Mouse (Mus musculus) 3134 (cell line): ENCODE results near the gene Tamm41.

Source experiments
- DNase-seq: peaks from one replicate; pipeline ENCODE4 v3.0.0-alpha.2; 2011; ENCODE audit warnings: low spot score; ENCODE audit not compliant: insufficient read length; ENCODE audit errors: extremely low read depth

The Tamm41 gene

GRCm38 (mm10) chr6:115037103-115038094 lies at the start of gene Tamm41:
TSS of gene Tamm41 (minus strand) at chr6:115037876.
- peak; percentile 96 for DNase-seq

GRCm38 (mm10) chr6:115085274-115085841 lies 47.7 kb upstream of the Tamm41 start:
- DNase-seq, result no peak

GRCm38 (mm10) chr6:115076781-115077575 lies 39.3 kb upstream of the Tamm41 start:
- no peak for DNase-seq

GRCm38 (mm10) chr6:115072024-115072423 lies 34.3 kb upstream of the Tamm41 start:
- no peak for DNase-seq

- DNase-seq, result no peak
These were observed 27.9 kb upstream of the Tamm41 start for GRCm38 (mm10) chr6:115065411-115066241.

- DNase-seq, result no peak
These were observed 25.1 kb upstream of the Tamm41 start for GRCm38 (mm10) chr6:115062605-115063350.

GRCm38 (mm10) chr6:115059227-115059626 lies 21.6 kb upstream of the Tamm41 start:
- DNase-seq, result no peak

- no peak for DNase-seq
These were observed 19.0 kb upstream of the Tamm41 start for GRCm38 (mm10) chr6:115056699-115057098.

- DNase-seq, result no peak
These were observed 17.8 kb upstream of the Tamm41 start for GRCm38 (mm10) chr6:115055440-115055839.

- no peak for DNase-seq
These were observed 14.0 kb upstream of the Tamm41 start for GRCm38 (mm10) chr6:115051586-115052197.

- no peak for DNase-seq
These were observed 11.3 kb upstream of the Tamm41 start for GRCm38 (mm10) chr6:115049015-115049414.

GRCm38 (mm10) chr6:115047816-115048215 lies 10.1 kb upstream of the Tamm41 start:
- no peak for DNase-seq

GRCm38 (mm10) chr6:115046064-115046463 lies 8.4 kb upstream of the Tamm41 start:
- DNase-seq, result no peak

- DNase-seq, result peak; percentile 39
These were observed 7.0 kb upstream of the Tamm41 start for GRCm38 (mm10) chr6:115044709-115045108.

GRCm38 (mm10) chr6:115043657-115044500 lies 6.2 kb upstream of the Tamm41 start:
- no peak for DNase-seq

- DNase-seq, result no peak
These were observed 4.9 kb upstream of the Tamm41 start for GRCm38 (mm10) chr6:115042609-115043008.

- DNase-seq, result no peak
These were observed 4.2 kb downstream of the Tamm41 start for GRCm38 (mm10) chr6:115033441-115033840.

GRCm38 (mm10) chr6:115030098-115030497 lies 7.6 kb downstream of the Tamm41 start:
- DNase-seq, result no peak
